Mouse (Mus musculus) liver, embryonic 15.5 days (tissue): Measurements from ENCODE around the gene Akap9. TPM values are rescaled to one million over a fixed set of nuclear protein-coding genes. Genes with fewer than 3 reads are reported as not detected.
"Not testable (repeated sequence)": the region's sequence is repeated elsewhere in the genome, so short reads cannot be mapped to it uniquely, and the experiment has no call there.

ENCODE experiments used
- ATAC-seq: fragments of 200-750 bp; cut with Nextera tagmentation; 2 replicates; pipeline ENCODE4 v1.8.0; 2017; ENCODE audit warnings: moderate number of reproducible peaks, mild to moderate bottlenecking, moderate library complexity; ENCODE audit not compliant: insufficient read depth
- H3K27ac ChIP-seq: fragments of 300-500 bp; sonication (generic); replicated peaks from 2 replicates; pipeline ENCODE4 v1.5.1; 2015; ENCODE audit warnings: mild to moderate bottlenecking, inconsistent platforms
- H3K27me3 ChIP-seq: fragments of 300-500 bp; sonication (generic); 2 replicates; pipeline ENCODE4 v1.6.1; 2015; ENCODE audit warnings: mild to moderate bottlenecking, inconsistent platforms
- H3K36me3 ChIP-seq: fragments of 300-500 bp; sonication (generic); replicated peaks from 2 replicates; pipeline ENCODE4 v1.6.1; 2015; ENCODE audit warnings: moderate library complexity, mild to moderate bottlenecking, inconsistent platforms
- H3K4me1 ChIP-seq: fragments of 300-500 bp; sonication (generic); replicated peaks from 2 replicates; pipeline ENCODE4 v1.6.1; 2015; ENCODE audit warnings: inconsistent platforms
- H3K4me2 ChIP-seq: fragments of 300-500 bp; sonication (generic); 2 replicates; pipeline ENCODE4 v1.6.1; 2015; ENCODE audit warnings: moderate library complexity, mild to moderate bottlenecking, inconsistent platforms
- H3K4me3 ChIP-seq: fragments of 300-500 bp; sonication (generic); replicated peaks from 2 replicates; pipeline ENCODE4 v1.5.1; 2015; ENCODE audit warnings: mild to moderate bottlenecking, inconsistent platforms
- H3K9ac ChIP-seq: fragments of 300-500 bp; sonication (generic); 2 replicates; pipeline ENCODE4 v1.6.1; 2015; ENCODE audit warnings: moderate library complexity, mild to moderate bottlenecking, inconsistent platforms
- H3K9me3 ChIP-seq: fragments of 300-500 bp; sonication (generic); replicated peaks from 2 replicates; pipeline ENCODE4 v1.6.1; 2016; ENCODE audit warnings: inconsistent platforms
- WGBS: fragments of 180-500 bp; shearing (Covaris S2); methylation state at CpG from one replicate; pipeline ENCODE4 v1.1.7; 2015; ENCODE audit warnings: mixed read lengths; ENCODE audit not compliant: insufficient replicate concordance; 5-methylcytosine and 5-hydroxymethylcytosine counted together
- polyA plus RNA-seq: library from polyadenylated mRNA; unstranded; fragments of >200 nt; fragmentation: Nextera tagmentation; extraction: Ambion mirVana; gene quantifications from 2 replicates; pipeline ENCODE4 v1.2.1, GENCODE M21; 2015

The Akap9 gene
- polyA plus RNA-seq, 1 experiment from 2014 or later, result 24.5 TPM

DNA sequence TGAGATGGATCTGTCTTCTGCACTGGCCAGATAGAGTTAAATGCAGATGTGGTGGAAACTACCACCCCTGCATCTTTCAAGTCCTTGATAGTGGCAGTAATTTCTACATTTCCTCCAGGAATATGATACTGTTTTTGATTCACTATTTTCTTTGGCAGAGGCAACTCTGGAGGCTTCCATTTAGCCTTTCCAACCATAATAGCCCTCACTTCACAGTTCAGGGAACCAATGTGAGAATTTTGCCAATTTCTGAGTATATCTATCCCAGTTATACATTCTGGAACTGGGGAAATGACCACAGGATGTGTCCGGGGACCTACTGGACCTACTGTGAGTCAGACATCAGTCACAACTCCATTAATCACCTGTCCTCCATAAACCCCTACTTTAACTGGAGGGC, 89.8 kb downstream of the Akap9 start:
- H3K27me3 ChIP-seq, H3K4me2 ChIP-seq, H3K9me3 ChIP-seq, ATAC-seq, H3K4me3 ChIP-seq, H3K27ac ChIP-seq, H3K9ac ChIP-seq, H3K4me1 ChIP-seq: not testable (repeated sequence)
- 77% methylated on average over 1 of the region's 1 CpGs for WGBS
- H3K36me3 ChIP-seq, result peaks cover 14% of the 10 kb centered on the region

DNA sequence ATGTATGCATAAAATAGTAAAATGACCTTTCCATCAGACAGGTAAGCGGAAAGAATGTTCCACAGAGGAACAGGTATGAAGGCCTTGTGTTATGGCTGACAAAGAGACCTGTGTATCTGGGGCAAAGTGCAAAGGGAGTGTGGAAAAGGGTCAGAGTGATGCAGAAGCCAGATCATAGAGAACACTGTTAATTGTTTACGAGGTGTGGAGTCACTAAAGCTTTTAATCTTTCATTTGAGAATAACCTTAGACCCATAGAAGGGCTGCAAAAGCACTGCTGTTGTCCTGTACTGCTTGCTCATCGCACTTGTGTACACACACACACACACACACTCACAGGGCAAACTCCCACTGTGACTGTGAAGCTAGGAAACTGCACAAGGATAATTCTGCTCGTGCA, 91.5 kb downstream of the Akap9 start:
- 70% methylated on average over 4 of the region's 4 CpGs for WGBS

DNA sequence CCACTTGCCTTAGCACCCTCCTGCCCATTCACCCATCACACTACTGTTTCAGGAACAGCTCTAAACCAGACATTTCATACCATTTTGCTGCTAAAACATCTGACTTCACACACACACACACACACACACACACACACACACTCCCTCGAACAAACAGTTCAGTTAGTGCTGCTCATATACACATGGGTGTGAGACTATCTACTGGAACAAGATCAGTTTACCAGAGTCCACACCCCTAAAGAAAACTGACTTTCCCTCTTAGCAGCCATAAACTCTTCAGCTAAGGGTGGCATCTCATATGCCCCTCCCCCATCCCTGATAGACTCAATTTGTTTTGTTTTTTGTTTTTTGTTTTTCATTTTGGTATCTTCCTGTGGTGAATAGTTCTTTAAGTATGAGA, 92.2 kb downstream of the Akap9 start:
- no peak overlapping the region for H3K9ac ChIP-seq
- 39% methylated on average over 1 of the region's 1 CpGs for WGBS
- no peak for ATAC-seq
- H3K27me3 ChIP-seq, result no peaks in the 10 kb centered on the region
- no peak overlapping the region for H3K4me3 ChIP-seq
- no peak overlapping the region for H3K4me2 ChIP-seq
- H3K9me3 ChIP-seq, result no peaks in the 10 kb centered on the region
- H3K4me1 ChIP-seq, result no peaks in the 10 kb centered on the region
- H3K27ac ChIP-seq, result no peak overlapping the region
- peaks cover 6% of the 10 kb centered on the region; the same call in 1 of the 2 replicates for H3K36me3 ChIP-seq

More for the DNA sequence above, 91.5 kb downstream of the Akap9 start:
- Histone ChIP-seq H3K27me3 (no peaks in the 10 kb centered on the region), H3K4me2 (no peak overlapping the region), H3K9ac (no peak overlapping the region), H3K4me1 (no peaks in the 10 kb centered on the region), H3K27ac (no peak overlapping the region), H3K4me3 (no peak overlapping the region), H3K9me3 (no peaks in the 10 kb centered on the region), H3K36me3 (peaks cover 6% of the 10 kb centered on the region; the same call in 1 of the 2 replicates)
- ATAC-seq, result no peak

- ATAC-seq, result no peak
- Histone ChIP-seq H3K27ac (no peak overlapping the region), H3K4me3 (no peak overlapping the region), H3K27me3 (no peaks in the 10 kb centered on the region), H3K9ac (no peak overlapping the region), H3K36me3 (0 out of 2 replicates have a peak, but pooled peaks cover 3% of the 10 kb centered on the region), H3K4me1 (no peaks in the 10 kb centered on the region), H3K9me3 (no peaks in the 10 kb centered on the region), H3K4me2 (no peak overlapping the region)
- 77% methylated on average over 13 of the region's 13 CpGs for WGBS
These were observed 95.3 kb downstream of the Akap9 start for GRCm38 (mm10) chr5:4023186-4023585.

DNA sequence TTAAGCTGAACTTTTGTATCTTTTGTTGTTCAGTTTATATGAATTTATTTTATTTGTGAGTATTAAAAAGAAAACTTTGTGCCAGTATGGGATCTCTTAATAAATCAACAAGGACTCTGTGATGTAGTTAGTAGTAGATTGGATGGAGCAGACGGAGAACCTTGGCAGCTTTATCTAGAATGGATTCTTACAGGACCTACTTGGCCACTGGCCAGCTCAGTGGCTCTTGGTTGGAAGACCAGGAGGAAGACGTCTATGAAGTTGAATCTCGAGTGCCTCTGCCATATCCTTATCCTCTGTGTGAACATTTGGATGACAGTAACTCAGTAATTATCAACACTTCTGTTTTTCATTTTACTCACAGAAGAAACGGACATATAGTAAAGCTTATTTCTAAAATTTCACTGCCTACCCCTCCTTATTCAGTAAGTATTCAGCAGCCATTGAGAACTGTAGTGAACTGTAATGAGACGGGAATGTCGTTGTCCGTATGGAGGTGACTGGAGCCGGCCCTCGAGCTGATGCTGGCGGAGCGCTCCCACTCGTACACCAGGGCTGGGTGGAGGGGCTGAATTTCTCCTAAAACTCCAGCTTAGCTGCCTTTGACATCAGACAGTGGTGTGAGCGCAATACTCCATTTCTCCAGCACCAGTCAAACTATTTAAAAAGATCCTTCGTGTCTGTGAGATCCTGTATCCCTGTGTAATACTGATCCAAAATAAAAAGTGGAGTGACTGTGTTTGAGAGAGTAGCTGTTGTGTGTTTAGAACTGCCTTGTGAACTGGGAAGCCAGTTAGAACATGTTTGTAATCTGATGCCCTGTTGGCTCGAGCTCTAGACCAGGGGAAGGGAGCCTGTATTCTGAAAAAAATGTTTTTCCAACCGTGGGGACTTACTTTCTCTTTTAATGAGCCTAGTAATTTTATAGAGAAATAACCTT, 96.2 kb downstream of the Akap9 start:
- Histone ChIP-seq H3K27me3 (no peaks in the 10 kb centered on the region), H3K36me3 (0 out of 2 replicates have a peak, but pooled peaks cover 3% of the 10 kb centered on the region), H3K27ac (no peak overlapping the region), H3K4me1 (no peaks in the 10 kb centered on the region), H3K4me3 (no peak overlapping the region), H3K9me3 (no peaks in the 10 kb centered on the region), H3K4me2 (no peak overlapping the region), H3K9ac (no peak overlapping the region)
- 71% methylated on average over 16 of the region's 16 CpGs for WGBS
- no peak for ATAC-seq

- no peak for ATAC-seq
- Histone ChIP-seq H3K4me3 (no peak overlapping the region), H3K36me3 (0 out of 2 replicates have a peak, but pooled peaks cover 6% of the 10 kb centered on the region), H3K4me2 (no peak overlapping the region), H3K9ac (no peak overlapping the region), H3K27me3 (no peaks in the 10 kb centered on the region), H3K9me3 (no peaks in the 10 kb centered on the region), H3K4me1 (no peaks in the 10 kb centered on the region), H3K27ac (no peak overlapping the region)
- 64% methylated on average over 4 of the region's 4 CpGs for WGBS
These were observed 96.9 kb downstream of the Akap9 start for GRCm38 (mm10) chr5:4024727-4025126.

GRCm38 (mm10) chr5:4026336-4026735, 98.5 kb downstream of the Akap9 start:
- not testable (repeated sequence) for ATAC-seq, H3K4me1 ChIP-seq, H3K27ac ChIP-seq, H3K9ac ChIP-seq, H3K9me3 ChIP-seq, H3K27me3 ChIP-seq, H3K4me2 ChIP-seq, H3K36me3 ChIP-seq, H3K4me3 ChIP-seq
- 59% methylated on average over 1 of the region's 1 CpGs for WGBS

DNA sequence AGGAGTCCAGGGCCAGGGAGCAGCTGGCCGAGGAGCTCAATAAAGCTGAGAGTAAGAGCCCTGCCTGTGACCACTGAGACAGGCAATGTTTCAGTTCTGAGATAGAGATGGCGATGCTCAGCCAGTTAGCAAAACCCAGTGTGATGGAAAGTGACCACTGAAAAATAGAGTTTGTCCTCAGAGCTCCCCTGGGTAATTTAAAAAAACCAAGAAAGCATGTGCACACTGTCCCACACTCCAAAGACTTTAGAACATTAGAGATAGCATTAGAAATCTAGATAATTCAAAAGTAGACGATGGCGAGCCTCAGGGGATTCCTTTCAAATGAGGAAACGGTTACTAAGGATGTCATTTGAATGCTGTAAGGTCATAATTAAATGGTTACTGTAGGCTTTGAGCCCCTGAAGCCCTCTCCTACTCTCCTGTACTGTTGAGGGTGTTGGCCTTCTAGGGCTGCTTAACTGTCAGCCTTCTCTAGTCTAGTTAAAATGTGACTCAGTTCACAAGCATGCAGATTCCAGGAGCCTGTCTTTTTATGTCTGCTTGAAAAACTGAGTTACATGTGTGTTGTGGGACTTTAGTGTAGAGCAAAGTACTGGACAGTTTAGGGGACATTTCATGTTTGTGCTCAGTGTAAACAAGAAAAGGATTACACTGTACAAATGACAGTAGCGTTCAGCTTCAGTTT, 100.8 kb downstream of the Akap9 start:
- Histone ChIP-seq H3K27ac (no peak overlapping the region), H3K9me3 (no peaks in the 10 kb centered on the region), H3K36me3 (peaks cover 12% of the 10 kb centered on the region), H3K4me3 (no peak overlapping the region), H3K4me2 (no peak overlapping the region), H3K9ac (no peak overlapping the region), H3K27me3 (no peaks in the 10 kb centered on the region), H3K4me1 (no peaks in the 10 kb centered on the region)
- no peak for ATAC-seq
- WGBS, result 81% methylated on average over 6 of the region's 6 CpGs

GRCm38 (mm10) chr5:4031846-4032245, 104.0 kb downstream of the Akap9 start:
- WGBS, result 34% methylated on average over 4 of the region's 4 CpGs
- no peak overlapping the region for H3K9ac ChIP-seq
- no peak overlapping the region for H3K4me2 ChIP-seq
- no peak for ATAC-seq
- H3K27me3 ChIP-seq, result no peaks in the 10 kb centered on the region
- H3K27ac ChIP-seq, result no peak overlapping the region
- no peaks in the 10 kb centered on the region for H3K9me3 ChIP-seq
- H3K4me1 ChIP-seq, result no peaks in the 10 kb centered on the region
- no peak overlapping the region for H3K4me3 ChIP-seq
- peaks cover 27% of the 10 kb centered on the region for H3K36me3 ChIP-seq

DNA sequence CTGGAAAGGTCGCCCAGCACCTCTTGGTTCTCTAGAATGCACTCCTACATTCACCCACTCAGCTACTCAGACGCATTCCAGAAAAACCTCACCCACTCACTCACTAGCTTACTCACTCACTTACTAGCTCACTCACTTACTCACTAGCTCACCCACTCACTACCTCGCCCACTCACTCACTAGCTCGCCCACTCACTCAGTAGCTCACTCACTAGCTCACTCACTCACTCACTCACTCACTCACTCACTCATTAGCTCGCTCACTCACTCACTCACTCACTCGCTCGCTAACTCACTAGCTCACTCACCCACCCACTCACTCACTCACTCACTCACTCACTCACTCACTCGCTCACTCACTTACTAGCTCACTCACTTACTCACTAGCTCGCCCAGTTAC, 108.8 kb downstream of the Akap9 start:
- Histone ChIP-seq H3K4me1 (no peaks in the 10 kb centered on the region), H3K4me2 (no peak overlapping the region), H3K4me3 (no peak overlapping the region), H3K27ac (no peak overlapping the region), H3K36me3 (peaks cover 17% of the 10 kb centered on the region), H3K9ac (no peak overlapping the region), H3K9me3 (no peaks in the 10 kb centered on the region), H3K27me3 (no peaks in the 10 kb centered on the region)
- ATAC-seq, result no peak
- WGBS, result 73% methylated on average over 9 of the region's 9 CpGs

GRCm38 (mm10) chr5:4039351-4039750, 111.5 kb downstream of the Akap9 start:
- no peaks in the 10 kb centered on the region for H3K4me1 ChIP-seq
- ATAC-seq, result no peak
- H3K27me3 ChIP-seq, result no peaks in the 10 kb centered on the region
- no peak overlapping the region for H3K9ac ChIP-seq
- WGBS, result 79% methylated on average over 8 of the region's 8 CpGs
- no peaks in the 10 kb centered on the region for H3K9me3 ChIP-seq
- H3K4me2 ChIP-seq, result no peak overlapping the region
- H3K27ac ChIP-seq, result no peak overlapping the region
- H3K36me3 ChIP-seq, result peaks cover 20% of the 10 kb centered on the region
- H3K4me3 ChIP-seq, result no peak overlapping the region
